Mouse (Mus musculus) neural tube, embryonic 11.5 days (tissue): Measurements from ENCODE around the gene Adgrv1. TPM values are rescaled to one million over a fixed set of nuclear protein-coding genes. Genes with fewer than 3 reads are reported as not detected.

Source experiments
- ATAC-seq: fragments of 200-750 bp; cut with Nextera tagmentation; 2 replicates; pipeline ENCODE4 v1.8.0; 2017; ENCODE audit warnings: moderate number of reproducible peaks, mild to moderate bottlenecking, moderate TSS enrichment, moderate library complexity; ENCODE audit not compliant: insufficient read depth, low FRiP score, low TSS enrichment
- DNase-seq: peaks from one replicate; pipeline ENCODE4 v3.0.0-alpha.2; 2015; ENCODE audit warnings: low spot score
- H3K27ac ChIP-seq: fragments of 300-500 bp; sonication (generic); 2 replicates; pipeline ENCODE4 v1.5.1; 2014; ENCODE audit warnings: low read depth, mild to moderate bottlenecking, low read length
- H3K27me3 ChIP-seq: fragments of 300-500 bp; sonication (generic); 2 replicates; pipeline ENCODE4 v1.6.1; 2014; ENCODE audit warnings: mild to moderate bottlenecking, low read length, mixed read lengths; ENCODE audit not compliant: control insufficient read depth, insufficient read depth
- H3K36me3 ChIP-seq: fragments of 300-500 bp; sonication (generic); 2 replicates; pipeline ENCODE4 v1.6.1; 2014; ENCODE audit warnings: mild to moderate bottlenecking, low read length, moderate library complexity, mixed read lengths; ENCODE audit not compliant: control insufficient read depth, insufficient read depth
- H3K4me1 ChIP-seq: fragments of 300-500 bp; sonication (generic); 2 replicates; pipeline ENCODE4 v1.6.1; 2014; ENCODE audit warnings: low read length, mixed read lengths; ENCODE audit not compliant: control insufficient read depth, insufficient read depth
- H3K4me2 ChIP-seq: fragments of 300-500 bp; sonication (generic); 2 replicates; pipeline ENCODE4 v1.6.1; 2014; ENCODE audit warnings: low read depth, mild to moderate bottlenecking, moderate library complexity
- H3K4me3 ChIP-seq: fragments of 300-500 bp; sonication (generic); 2 replicates; pipeline ENCODE4 v1.5.1; 2014; ENCODE audit warnings: low read depth, low read length
- H3K9ac ChIP-seq: fragments of 300-500 bp; sonication (generic); 2 replicates; pipeline ENCODE4 v1.6.1; 2014; ENCODE audit warnings: mild to moderate bottlenecking, low read length
- H3K9me3 ChIP-seq: fragments of 300-500 bp; sonication (generic); 2 replicates; pipeline ENCODE4 v1.6.1; 2016; ENCODE audit warnings: low read length; ENCODE audit not compliant: control insufficient read depth
- WGBS: fragments of 180-500 bp; shearing (Covaris S2); extraction: QIAGEN DNeasy Blood & Tissue Kit; methylation state at CpG from one replicate; pipeline ENCODE4 v1.1.7; 2014; 5-methylcytosine and 5-hydroxymethylcytosine counted together
- polyA plus RNA-seq: library from polyadenylated mRNA; unstranded; fragments of >200 nt; fragmentation: Nextera tagmentation; extraction: Ambion mirVana; gene quantifications from 2 replicates; pipeline ENCODE4 v1.2.1, GENCODE M21; 2014

The Adgrv1 gene
- polyA plus RNA-seq, 1 experiment from 2014 or later: 35.1 TPM

DNA sequence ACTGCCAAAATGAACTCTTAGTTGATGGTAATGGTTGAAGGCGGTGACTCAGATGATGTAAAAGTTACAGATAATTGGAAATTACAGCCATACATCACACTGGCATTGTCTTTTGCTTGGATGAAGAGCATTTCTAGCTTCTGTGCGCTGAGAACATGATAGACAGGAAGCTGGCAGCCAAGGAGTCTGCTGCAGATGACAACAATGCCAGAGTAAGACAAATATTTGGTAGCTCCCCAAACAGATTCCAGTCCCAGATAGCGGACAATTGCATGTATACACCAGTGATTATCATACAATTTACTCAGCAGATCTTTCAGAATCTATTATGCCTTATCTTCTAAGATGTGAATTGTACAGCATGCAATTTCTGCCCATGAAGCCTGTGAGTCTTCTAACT, 409.2 kb downstream of the Adgrv1 start:
- H3K4me3 ChIP-seq: no peak overlapping the region
- H3K9ac ChIP-seq: no peak overlapping the region
- no peak for ATAC-seq
- no peak for DNase-seq
- H3K36me3 ChIP-seq: no peaks in the 10 kb centered on the region
- no peaks in the 10 kb centered on the region for H3K27me3 ChIP-seq
- WGBS: 91% methylated on average over 3 of the region's 3 CpGs
- H3K4me2 ChIP-seq: no peak overlapping the region
- H3K4me1 ChIP-seq: no peaks in the 10 kb centered on the region
- H3K27ac ChIP-seq: no peak overlapping the region
- H3K9me3 ChIP-seq: no peaks in the 10 kb centered on the region

DNA sequence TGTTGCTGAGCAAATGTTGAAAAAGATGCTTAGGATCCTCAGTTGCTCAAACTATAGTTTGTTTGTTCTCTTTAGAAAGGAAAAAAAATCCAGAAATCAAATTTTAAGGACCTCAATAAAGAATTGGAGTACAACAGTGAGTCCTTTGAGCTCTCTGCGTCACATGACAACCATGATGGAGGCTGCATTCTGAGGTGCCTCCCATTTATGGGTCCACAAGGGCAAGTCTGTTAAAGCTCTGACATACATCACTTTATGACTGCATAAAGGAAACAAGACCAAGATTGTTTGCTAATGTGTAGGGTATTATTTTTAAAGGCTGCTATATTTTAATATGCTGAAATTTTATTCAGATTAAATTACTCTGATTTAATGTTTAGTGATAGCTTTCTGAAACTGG, 410.6 kb downstream of the Adgrv1 start:
- ATAC-seq (no peak), DNase-seq (no peak)
- H3K36me3 ChIP-seq: no peaks in the 10 kb centered on the region
- H3K27me3 ChIP-seq: no peaks in the 10 kb centered on the region
- no peak overlapping the region for H3K4me3 ChIP-seq
- H3K9ac ChIP-seq: no peak overlapping the region
- H3K4me2 ChIP-seq: no peak overlapping the region
- WGBS: 91% methylated on average over 1 of the region's 1 CpGs
- no peaks in the 10 kb centered on the region for H3K9me3 ChIP-seq
- H3K27ac ChIP-seq: no peak overlapping the region
- H3K4me1 ChIP-seq: no peaks in the 10 kb centered on the region

GRCm38 (mm10) chr13:81211436-81211835, 421.5 kb downstream of the Adgrv1 start:
- H3K36me3 ChIP-seq: no peaks in the 10 kb centered on the region
- H3K9me3 ChIP-seq: no peaks in the 10 kb centered on the region
- H3K9ac ChIP-seq: no peak overlapping the region
- H3K4me1 ChIP-seq: no peaks in the 10 kb centered on the region
- no peaks in the 10 kb centered on the region for H3K27me3 ChIP-seq
- H3K4me3 ChIP-seq: no peak overlapping the region
- DNase-seq: no peak
- ATAC-seq: no peak
- H3K4me2 ChIP-seq: no peak overlapping the region
- WGBS: 59% methylated on average over 1 of the region's 1 CpGs
- H3K27ac ChIP-seq: no peak overlapping the region

DNA sequence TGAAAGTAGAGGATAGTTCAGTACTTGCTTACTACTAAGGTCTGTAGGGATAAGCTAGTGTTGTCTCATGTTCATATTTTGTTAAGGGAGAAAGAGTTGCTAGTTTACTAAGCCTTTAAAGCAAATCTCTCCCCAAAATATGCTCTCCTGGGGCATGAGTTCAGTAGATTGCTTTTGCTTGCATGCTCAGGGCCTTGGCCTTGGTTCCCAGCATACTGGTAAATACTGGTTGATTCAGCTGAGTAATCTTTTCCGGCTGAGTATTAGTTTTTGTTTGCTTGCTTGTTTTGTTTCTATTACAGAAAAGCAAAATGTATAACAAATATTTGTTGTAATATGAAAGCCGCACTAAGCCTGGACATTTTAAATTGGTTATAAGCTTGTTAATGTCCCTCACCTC, 422.4 kb downstream of the Adgrv1 start:
- H3K4me3 ChIP-seq: no peak overlapping the region
- WGBS: 90% methylated on average over 2 of the region's 2 CpGs
- H3K9ac ChIP-seq: no peak overlapping the region
- H3K9me3 ChIP-seq: no peaks in the 10 kb centered on the region
- H3K4me1 ChIP-seq: no peaks in the 10 kb centered on the region
- DNase-seq (no peak), ATAC-seq (no peak)
- no peak overlapping the region for H3K4me2 ChIP-seq
- H3K36me3 ChIP-seq: no peaks in the 10 kb centered on the region
- no peaks in the 10 kb centered on the region for H3K27me3 ChIP-seq
- no peak overlapping the region for H3K27ac ChIP-seq

DNA sequence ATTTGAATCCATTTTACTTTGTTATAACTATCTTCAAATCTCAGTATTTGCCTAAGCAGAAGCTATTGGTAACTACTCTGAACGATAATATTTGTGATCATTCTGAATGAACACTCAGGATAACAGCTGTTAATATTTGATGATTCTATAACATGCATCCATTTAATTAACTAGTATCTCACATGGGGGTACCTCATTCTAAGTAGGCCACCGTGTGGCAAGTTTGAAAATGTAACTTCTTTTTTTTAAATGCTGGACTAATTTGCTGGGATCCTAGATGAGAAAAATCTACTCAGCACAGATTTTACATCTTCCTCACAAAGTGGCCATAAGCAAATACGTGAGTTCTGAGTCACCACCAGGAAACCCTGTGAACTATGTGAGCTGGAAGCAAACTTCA, 423.1 kb downstream of the Adgrv1 start:
- WGBS: 84% methylated on average over 3 of the region's 3 CpGs
- no peak overlapping the region for H3K4me2 ChIP-seq
- ATAC-seq: no peak

DNA sequence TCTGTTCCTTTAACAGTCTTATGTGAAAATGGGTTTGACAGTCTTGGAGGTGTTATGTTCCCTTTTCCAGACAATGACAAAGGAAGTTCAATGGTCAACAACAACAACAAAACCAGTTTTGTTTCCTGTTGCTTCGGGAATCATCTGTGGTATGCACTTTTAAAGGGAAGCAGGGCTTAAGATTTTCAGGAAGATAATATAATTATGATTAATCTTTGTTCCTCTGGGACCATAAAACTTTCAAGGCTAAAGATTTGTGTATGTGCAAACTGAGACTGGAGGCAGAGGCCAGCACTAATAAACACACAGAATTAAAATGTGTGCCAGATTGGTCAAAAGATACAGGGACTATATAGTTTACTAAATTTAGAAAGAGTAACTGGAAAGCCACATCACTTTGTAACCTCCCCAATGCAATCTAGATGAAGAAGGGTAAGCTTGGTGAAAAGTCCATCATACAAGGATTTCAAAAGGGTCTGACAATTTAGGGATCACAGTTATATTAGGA, 424.8 kb downstream of the Adgrv1 start:
- 77% methylated on average over 1 of the region's 1 CpGs for WGBS
- ATAC-seq: no peak
- no peaks in the 10 kb centered on the region for H3K9me3 ChIP-seq

More for the DNA sequence above, 423.1 kb downstream of the Adgrv1 start:
- Histone ChIP-seq H3K9ac (no peak overlapping the region), H3K4me3 (no peak overlapping the region), H3K27ac (no peak overlapping the region), H3K4me1 (no peaks in the 10 kb centered on the region), H3K36me3 (no peaks in the 10 kb centered on the region), H3K9me3 (no peaks in the 10 kb centered on the region), H3K27me3 (no peaks in the 10 kb centered on the region)
- no peak for DNase-seq

GRCm38 (mm10) chr13:81181966-81182908, 450.7 kb downstream of the Adgrv1 start:
- WGBS: 85% methylated on average over 12 of the region's 12 CpGs
- Histone ChIP-seq H3K4me3 (no peak overlapping the region), H3K4me2 (no peak overlapping the region), H3K9me3 (no peaks in the 10 kb centered on the region), H3K9ac (no peak overlapping the region), H3K27ac (no peak overlapping the region), H3K36me3 (no peaks in the 10 kb centered on the region), H3K27me3 (no peaks in the 10 kb centered on the region), H3K4me1 (no peaks in the 10 kb centered on the region)
- DNase-seq: no peak
- no peak for ATAC-seq

More for the DNA sequence above, 424.8 kb downstream of the Adgrv1 start:
- Histone ChIP-seq H3K9ac (no peak overlapping the region), H3K4me3 (no peak overlapping the region), H3K27ac (no peak overlapping the region), H3K27me3 (no peaks in the 10 kb centered on the region), H3K36me3 (no peaks in the 10 kb centered on the region), H3K4me1 (no peaks in the 10 kb centered on the region), H3K4me2 (no peak overlapping the region)
- DNase-seq: no peak

DNA sequence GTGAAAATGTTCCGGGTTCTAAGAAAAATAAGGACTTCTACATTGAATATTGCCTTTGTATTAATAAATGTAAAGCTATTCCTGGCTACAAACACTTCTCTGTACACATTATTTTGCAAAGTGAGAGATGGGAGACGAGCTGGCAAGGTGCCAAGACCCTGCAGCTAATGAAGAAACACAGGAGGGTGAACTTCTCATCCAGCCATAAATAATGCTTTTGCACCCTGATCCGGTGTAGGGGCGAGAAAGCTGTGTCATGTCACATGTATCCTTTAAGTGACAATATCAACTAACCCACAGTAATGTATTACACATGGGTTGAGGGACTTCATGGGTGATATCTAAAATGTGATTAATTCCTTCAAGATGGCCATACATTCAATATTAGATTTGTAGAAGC, 451.5 kb downstream of the Adgrv1 start:
- Histone ChIP-seq H3K4me1 (no peaks in the 10 kb centered on the region), H3K9me3 (no peaks in the 10 kb centered on the region), H3K4me2 (no peak overlapping the region), H3K27ac (no peak overlapping the region), H3K36me3 (no peaks in the 10 kb centered on the region), H3K27me3 (no peaks in the 10 kb centered on the region), H3K4me3 (no peak overlapping the region), H3K9ac (no peak overlapping the region)
- WGBS: 76% methylated on average over 4 of the region's 4 CpGs
- ATAC-seq (no peak), DNase-seq (no peak)

DNA sequence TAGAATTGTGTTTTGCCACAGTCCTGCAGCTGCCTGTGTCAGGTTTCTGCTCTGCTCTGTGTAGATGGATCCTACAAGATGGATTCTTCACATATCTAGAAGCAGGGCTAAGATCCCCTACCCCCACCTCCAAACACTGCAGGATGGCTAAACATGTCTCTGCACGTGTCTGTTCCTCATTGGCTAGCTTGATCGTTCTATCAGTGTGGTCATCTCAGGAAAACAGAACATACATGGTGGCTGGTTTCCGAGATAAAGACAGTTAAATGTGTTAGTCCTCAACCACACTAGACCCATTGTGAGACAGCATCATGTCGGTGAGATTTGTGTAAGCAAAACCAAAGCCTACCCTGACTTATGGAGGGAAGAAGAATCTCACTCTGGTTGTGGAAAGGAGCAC, 456.1 kb downstream of the Adgrv1 start:
- no peak overlapping the region for H3K9ac ChIP-seq
- H3K27ac ChIP-seq: no peak overlapping the region
- no peaks in the 10 kb centered on the region for H3K9me3 ChIP-seq
- no peak overlapping the region for H3K4me3 ChIP-seq
- DNase-seq: no peak
- H3K36me3 ChIP-seq: no peaks in the 10 kb centered on the region
- H3K4me1 ChIP-seq: no peaks in the 10 kb centered on the region
- WGBS: 93% methylated on average over 4 of the region's 4 CpGs
- H3K4me2 ChIP-seq: no peak overlapping the region
- H3K27me3 ChIP-seq: no peaks in the 10 kb centered on the region
- ATAC-seq: no peak
